Mouse (Mus musculus) megakaryocyte, embryonic 14.5 days (primary cell): ENCODE measurements around the gene Uso1. TPM values are rescaled to one million over a fixed set of nuclear protein-coding genes. Genes with fewer than 3 reads are reported as not detected.

Experiments
- H3K27me3 ChIP-seq: replicated peaks from 2 replicates; pipeline ENCODE3; 2012; ENCODE audit warnings: inconsistent platforms
- H3K36me3 ChIP-seq: replicated peaks from 2 replicates; pipeline ENCODE3; 2012; ENCODE audit warnings: low read length, inconsistent platforms, mixed read lengths
- H3K4me1 ChIP-seq: 2 replicates; pipeline ENCODE4 v1.6.1; 2012; ENCODE audit warnings: inconsistent platforms
- H3K4me3 ChIP-seq: replicated peaks from 2 replicates; pipeline ENCODE3; 2012; ENCODE audit warnings: moderate library complexity, mild to moderate bottlenecking, inconsistent platforms
- H3K9me3 ChIP-seq: 2 replicates; pipeline ENCODE4 v1.6.1; 2012; ENCODE audit warnings: inconsistent platforms
- FLI1 ChIP-seq: IDR thresholded peaks from 2 replicates; pipeline ENCODE4 v1.6.1; 2012; ENCODE audit warnings: low read length, inconsistent platforms, mixed read lengths
- GATA1 ChIP-seq: IDR thresholded peaks from 3 replicates; pipeline ENCODE4 v1.6.1; 2012; ENCODE audit warnings: mixed read lengths, low read length, inconsistent platforms, borderline replicate concordance
- polyA plus RNA-seq: library from polyadenylated mRNA; stranded (reverse); fragments of >175 nt; gene quantifications from 2 replicates; pipeline ENCODE4 v1.2.3, GENCODE M21; 2012; ENCODE audit warnings: low replicate concordance; ENCODE audit not compliant: insufficient read depth

Gene Uso1
- polyA plus RNA-seq, 1 experiment = 24.1 TPM

- Histone ChIP-seq H3K4me3 (peak overlapping the region; percentile 93), H3K4me1 (peaks cover 57% of the 10 kb centered on the region), H3K36me3 (peaks cover 39% of the 10 kb centered on the region), H3K9me3 (no peaks in the 10 kb centered on the region), H3K27me3 (no peaks in the 10 kb centered on the region)
- TF ChIP-seq FLI1 (no peak), GATA1 (no peak)
Measured at GRCm38 (mm10) chr5:92138093-92138621, 419 bp downstream of the Uso1 start.

DNA sequence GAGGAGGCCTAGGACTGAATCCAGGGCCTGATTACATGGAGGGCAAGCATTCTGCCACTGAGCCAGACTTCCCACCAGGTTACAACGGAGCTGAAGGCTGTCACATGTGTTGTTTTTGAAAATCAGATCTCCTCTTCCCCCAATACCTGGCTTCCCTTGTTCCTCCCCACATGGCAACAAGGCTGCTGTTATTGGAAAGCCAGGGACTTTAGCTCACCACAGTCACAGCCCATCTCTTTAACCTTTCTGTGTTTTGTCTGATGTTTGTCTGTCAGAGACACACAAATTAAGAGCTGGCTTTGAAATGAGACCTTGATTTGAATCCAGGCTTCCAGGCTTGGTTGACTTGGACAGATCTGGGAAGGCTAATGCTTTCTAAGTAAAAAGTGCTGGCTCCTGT, 1.5 kb downstream of the Uso1 start:
- H3K36me3 ChIP-seq = peaks cover 36% of the 10 kb centered on the region
- peaks cover 58% of the 10 kb centered on the region for H3K4me1 ChIP-seq
- no peak for TF ChIP-seq FLI1
- TF ChIP-seq GATA1 = no peak
- no peaks in the 10 kb centered on the region for H3K27me3 ChIP-seq
- H3K9me3 ChIP-seq = no peaks in the 10 kb centered on the region
- peak overlapping the region; percentile 93 for H3K4me3 ChIP-seq

GRCm38 (mm10) chr5:92141696-92142095, 4.0 kb downstream of the Uso1 start:
- TF ChIP-seq FLI1 (no peak), GATA1 (no peak)
- Histone ChIP-seq H3K27me3 (no peaks in the 10 kb centered on the region), H3K4me3 (no peak overlapping the region), H3K4me1 (peaks cover 61% of the 10 kb centered on the region), H3K9me3 (peaks cover 3% of the 10 kb centered on the region; the same call in 1 of the 2 replicates), H3K36me3 (peaks cover 40% of the 10 kb centered on the region)

DNA sequence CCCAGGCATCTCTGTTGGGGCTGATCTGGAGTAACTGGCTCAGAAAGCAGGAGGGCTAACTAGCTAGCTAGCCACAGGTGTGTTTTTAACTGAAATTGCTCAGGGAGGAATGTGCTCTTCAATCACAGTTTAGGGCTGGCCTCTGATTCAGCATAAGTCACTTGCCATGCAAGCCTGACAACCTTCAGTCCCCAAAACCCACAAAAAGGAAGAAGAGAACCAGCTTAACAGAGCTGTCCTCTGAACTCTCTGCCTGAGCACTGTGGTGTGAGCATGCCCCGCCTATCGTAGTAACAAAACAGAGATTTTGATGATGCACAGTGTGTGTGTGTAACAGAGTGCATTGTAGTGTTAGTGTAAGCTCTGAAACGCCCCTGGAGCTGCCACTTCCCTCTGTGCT, 4.7 kb downstream of the Uso1 start:
- no peaks in the 10 kb centered on the region for H3K27me3 ChIP-seq
- peak overlapping the region; percentile 46 for H3K4me3 ChIP-seq
- TF ChIP-seq GATA1 = no peak
- TF ChIP-seq FLI1 = no peak
- H3K4me1 ChIP-seq = peaks cover 63% of the 10 kb centered on the region
- H3K9me3 ChIP-seq = peaks cover 3% of the 10 kb centered on the region; the same call in 1 of the 2 replicates
- peaks cover 43% of the 10 kb centered on the region for H3K36me3 ChIP-seq

DNA sequence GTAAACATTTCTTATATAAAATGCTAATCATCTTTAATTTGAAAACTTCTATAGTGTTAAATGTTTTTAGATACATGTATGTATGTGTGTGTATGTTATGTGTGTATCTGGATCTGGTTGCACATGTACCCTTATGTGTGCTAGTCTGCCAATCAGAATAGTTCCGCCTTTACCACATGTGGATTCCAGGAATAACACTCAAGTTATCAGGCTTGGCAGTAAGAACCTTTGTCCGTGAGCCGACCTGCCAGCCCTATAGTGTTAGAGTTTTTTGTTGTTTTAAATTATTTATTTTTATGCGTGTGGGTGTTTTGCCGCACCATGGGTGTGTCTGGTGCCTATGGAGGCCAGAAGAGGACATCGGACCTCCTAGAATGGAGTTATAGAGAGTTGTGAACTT, 5.9 kb downstream of the Uso1 start:
- TF ChIP-seq GATA1 = no peak
- no peak for TF ChIP-seq FLI1
- Histone ChIP-seq H3K4me1 (peaks cover 73% of the 10 kb centered on the region), H3K4me3 (no peak overlapping the region)

DNA sequence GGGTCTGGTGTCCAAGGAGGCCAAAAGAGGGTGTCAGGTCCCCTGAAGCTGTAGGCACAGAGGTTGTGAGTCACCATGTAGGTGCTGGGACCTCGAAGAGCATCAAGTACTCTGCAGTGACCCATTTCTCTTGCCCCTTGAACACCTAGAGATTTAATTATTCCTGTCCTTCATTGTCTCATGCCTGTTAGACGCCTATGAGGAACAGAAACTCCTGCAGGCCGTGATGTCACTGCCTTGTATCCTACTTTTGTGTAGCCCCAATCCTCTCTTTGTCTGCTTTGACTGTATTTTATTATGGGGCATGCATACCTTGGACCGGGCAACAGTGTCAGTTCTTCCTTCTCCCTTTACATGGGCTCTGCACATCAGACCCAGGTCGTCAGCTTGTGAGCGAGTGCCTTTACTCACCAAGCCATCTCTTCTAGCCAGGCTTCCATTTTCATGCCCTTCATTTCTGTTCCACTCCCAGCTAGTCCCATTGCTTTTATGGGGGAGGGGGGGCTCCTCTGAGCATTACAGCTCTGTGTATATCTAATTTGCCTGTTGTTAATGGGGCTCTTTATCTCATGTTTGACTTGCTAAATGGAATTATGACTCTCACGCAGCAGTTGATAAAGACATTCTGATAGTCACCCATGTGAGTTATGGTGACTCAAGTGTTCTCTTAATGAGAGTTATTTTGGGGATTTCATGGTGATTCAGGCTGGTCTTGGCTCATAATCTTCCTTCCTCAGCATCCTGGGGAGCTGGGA, 7.4 kb downstream of the Uso1 start:
- H3K36me3 ChIP-seq = peaks cover 41% of the 10 kb centered on the region
- peaks cover 75% of the 10 kb centered on the region for H3K4me1 ChIP-seq
- peak overlapping the region; percentile 66 for H3K4me3 ChIP-seq
- TF ChIP-seq GATA1 (no peak), FLI1 (no peak)
- H3K9me3 ChIP-seq = peaks cover 3% of the 10 kb centered on the region; the same call in 1 of the 2 replicates
- no peaks in the 10 kb centered on the region for H3K27me3 ChIP-seq

More for the DNA sequence above, 5.9 kb downstream of the Uso1 start:
- no peaks in the 10 kb centered on the region for H3K27me3 ChIP-seq
- H3K9me3 ChIP-seq = peaks cover 3% of the 10 kb centered on the region; the same call in 1 of the 2 replicates
- H3K36me3 ChIP-seq = peaks cover 51% of the 10 kb centered on the region

DNA sequence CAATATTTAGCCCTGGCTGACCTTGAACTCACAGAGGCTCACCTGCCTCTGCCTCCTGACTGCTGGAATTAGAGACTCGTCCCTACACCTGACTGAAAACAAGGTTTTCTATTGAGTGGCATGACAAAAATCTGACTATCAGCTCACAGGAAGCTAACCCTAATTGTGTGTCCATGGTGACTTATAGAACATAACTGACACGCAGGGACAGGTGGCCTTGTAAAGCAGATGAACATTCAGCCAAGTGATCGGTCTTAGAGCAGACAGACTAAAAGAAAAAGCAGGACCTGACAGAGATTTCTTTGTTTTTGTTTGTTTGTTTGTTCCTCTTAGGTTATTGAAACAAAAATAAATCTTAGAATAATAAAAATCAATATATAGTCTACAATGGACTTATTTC, 10.5 kb downstream of the Uso1 start:
- Histone ChIP-seq H3K4me3 (no peak overlapping the region), H3K4me1 (peaks cover 83% of the 10 kb centered on the region), H3K9me3 (peaks cover 3% of the 10 kb centered on the region; the same call in 1 of the 2 replicates), H3K27me3 (no peaks in the 10 kb centered on the region), H3K36me3 (peaks cover 42% of the 10 kb centered on the region)
- TF ChIP-seq GATA1 (no peak), FLI1 (no peak)

DNA sequence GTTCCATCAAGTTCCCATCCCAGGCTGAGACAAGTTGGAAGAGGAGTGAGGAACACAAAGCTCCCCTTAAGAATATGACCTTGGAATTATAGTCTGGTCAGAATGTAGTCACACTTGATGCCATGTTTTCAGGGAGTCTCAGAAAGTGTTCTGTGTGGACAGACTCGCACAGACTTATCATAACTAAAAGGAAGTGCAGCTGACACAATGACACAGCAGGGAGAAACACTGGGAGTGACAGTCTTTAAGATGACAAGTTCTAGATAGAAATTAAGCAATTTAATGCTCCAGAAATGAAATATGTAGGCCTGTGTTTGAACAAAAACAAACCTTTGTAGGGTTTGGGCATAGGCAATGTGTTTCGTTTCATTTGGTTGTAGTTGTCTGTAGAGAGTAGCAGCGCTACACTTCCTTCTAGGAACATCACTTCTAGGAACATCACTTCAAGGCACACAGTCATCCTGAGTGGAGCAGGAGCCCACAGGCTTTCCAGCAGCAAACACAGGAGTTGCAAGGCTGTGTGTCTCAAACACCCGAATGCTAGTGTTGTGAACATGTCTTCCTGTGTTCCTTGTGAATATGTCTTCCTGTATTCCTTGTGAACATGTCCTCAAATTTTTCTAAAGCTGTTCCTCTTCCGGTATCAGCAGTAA, 11.7 kb downstream of the Uso1 start:
- peaks cover 50% of the 10 kb centered on the region for H3K36me3 ChIP-seq
- TF ChIP-seq FLI1 (no peak), GATA1 (no peak)
- H3K4me1 ChIP-seq = peaks cover 82% of the 10 kb centered on the region
- H3K9me3 ChIP-seq = peaks cover 3% of the 10 kb centered on the region; the same call in 1 of the 2 replicates
- peak overlapping the region; percentile 79 for H3K4me3 ChIP-seq
- no peaks in the 10 kb centered on the region for H3K27me3 ChIP-seq

- TF ChIP-seq GATA1 (no peak), FLI1 (no peak)
- Histone ChIP-seq H3K4me3 (no peak overlapping the region), H3K27me3 (no peaks in the 10 kb centered on the region), H3K36me3 (peaks cover 73% of the 10 kb centered on the region), H3K9me3 (no peaks in the 10 kb centered on the region), H3K4me1 (peaks cover 44% of the 10 kb centered on the region)
Measured at GRCm38 (mm10) chr5:92154861-92155260, 17.1 kb downstream of the Uso1 start.

- Histone ChIP-seq H3K9me3 (no peaks in the 10 kb centered on the region), H3K36me3 (peaks cover 96% of the 10 kb centered on the region), H3K4me3 (no peak overlapping the region), H3K27me3 (no peaks in the 10 kb centered on the region), H3K4me1 (peaks cover 23% of the 10 kb centered on the region)
- TF ChIP-seq GATA1 (no peak), FLI1 (no peak)
Measured at GRCm38 (mm10) chr5:92165976-92166375, 28.2 kb downstream of the Uso1 start.
